Mouse (Mus musculus) liver, embryonic 13.5 days (tissue): ENCODE data around the gene Manea. TPM values are rescaled to one million over a fixed set of nuclear protein-coding genes. Genes with fewer than 3 reads are reported as not detected.
"Not testable (repeated sequence)": the region's sequence is repeated elsewhere in the genome, so short reads cannot be mapped to it uniquely, and the experiment has no call there.

Experiments
- ATAC-seq: fragments of 200-750 bp; cut with Nextera tagmentation; 2 replicates; pipeline ENCODE4 v1.8.0; 2017; ENCODE audit warnings: low read depth, mild to moderate bottlenecking, moderate number of reproducible peaks, moderate library complexity
- DNase-seq: peaks from one replicate; pipeline ENCODE4 v3.0.0; 2022
- H3K27ac ChIP-seq: fragments of 300-500 bp; sonication (generic); 2 replicates; pipeline ENCODE4 v1.5.1; 2015; ENCODE audit warnings: moderate library complexity, mild to moderate bottlenecking, inconsistent platforms
- H3K27me3 ChIP-seq: fragments of 300-500 bp; sonication (generic); 2 replicates; pipeline ENCODE4 v1.6.1; 2015; ENCODE audit warnings: mild to moderate bottlenecking, inconsistent platforms
- H3K36me3 ChIP-seq: fragments of 300-500 bp; sonication (generic); 2 replicates; pipeline ENCODE4 v1.6.1; 2015; ENCODE audit warnings: mild to moderate bottlenecking, inconsistent platforms
- H3K4me1 ChIP-seq: fragments of 300-500 bp; sonication (generic); replicated peaks from 2 replicates; pipeline ENCODE4 v1.6.1; 2015; ENCODE audit warnings: inconsistent platforms
- H3K4me2 ChIP-seq: fragments of 300-500 bp; sonication (generic); 2 replicates; pipeline ENCODE4 v1.6.1; 2015; ENCODE audit warnings: inconsistent platforms, mild to moderate bottlenecking, moderate library complexity
- H3K4me3 ChIP-seq: fragments of 300-500 bp; sonication (generic); replicated peaks from 2 replicates; pipeline ENCODE4 v1.5.1; 2015; ENCODE audit warnings: mild to moderate bottlenecking, inconsistent platforms
- H3K9ac ChIP-seq: fragments of 300-500 bp; sonication (generic); 2 replicates; pipeline ENCODE4 v1.6.1; 2015; ENCODE audit warnings: mild to moderate bottlenecking, inconsistent platforms
- H3K9me3 ChIP-seq: fragments of 300-500 bp; sonication (generic); replicated peaks from 2 replicates; pipeline ENCODE4 v1.6.1; 2016; ENCODE audit warnings: inconsistent platforms
- WGBS: fragments of 180-500 bp; shearing (Covaris S2); methylation state at CpG from one replicate; pipeline ENCODE4 v1.1.7; 2015; ENCODE audit not compliant: insufficient replicate concordance; 5-methylcytosine and 5-hydroxymethylcytosine counted together
- polyA plus RNA-seq: library from polyadenylated mRNA; unstranded; fragments of >200 nt; fragmentation: Nextera tagmentation; extraction: Ambion mirVana; gene quantifications from 2 replicates; pipeline ENCODE4 v1.2.1, GENCODE M21; 2015

The Manea gene
- polyA plus RNA-seq: 4.0 and 5.2 TPM in 2 replicates

DNA sequence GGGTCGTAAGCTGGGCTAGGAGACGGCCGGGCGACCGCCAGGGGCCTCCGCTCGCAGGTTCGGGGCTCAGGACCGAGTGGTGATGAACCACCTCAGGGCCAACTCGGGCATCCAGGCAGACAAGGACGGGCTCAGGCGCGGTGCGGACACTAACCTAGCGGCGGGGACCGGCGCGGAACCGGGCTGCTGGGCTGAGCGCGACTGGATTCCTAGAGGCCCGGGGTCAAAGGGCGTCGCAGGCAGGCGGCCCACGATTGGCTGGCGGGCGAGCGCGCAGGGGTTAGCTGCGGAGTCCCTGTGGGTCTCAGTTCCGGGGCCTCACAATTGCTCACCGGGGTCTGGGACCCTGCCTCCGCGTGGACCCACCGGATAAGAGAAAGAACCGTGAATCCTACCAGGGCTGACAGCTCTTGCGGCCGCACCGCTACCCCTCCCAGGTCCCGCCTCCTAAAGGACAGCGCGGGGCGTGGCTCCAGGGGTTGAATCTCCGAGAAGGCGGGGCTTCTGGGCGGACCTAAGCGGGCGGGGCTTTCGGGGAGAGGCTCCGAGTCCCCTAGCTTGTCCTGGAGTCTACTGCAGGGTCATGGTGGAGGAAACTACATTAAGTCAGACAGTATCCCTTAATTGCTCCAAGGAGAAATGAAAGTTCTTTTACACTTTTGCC, at the start of gene Manea:
TSS of gene Manea (minus strand) at position 449 of the 664 bp plus-strand sequence.
- ATAC-seq: peak; percentile 99
- Histone ChIP-seq H3K4me2 (peak within 1 kb of the TSS; percentile 68), H3K9me3 (no peaks in the 10 kb centered on the region), H3K4me1 (peaks cover 10% of the 10 kb centered on the region), H3K27ac (peak within 1 kb of the TSS; percentile 83), H3K36me3 (no peaks in the 10 kb centered on the region), H3K27me3 (no peaks in the 10 kb centered on the region), H3K4me3 (peak within 1 kb of the TSS; percentile 82), H3K9ac (peak within 1 kb of the TSS; percentile 87)
- peak; percentile 91 for DNase-seq
- under 1% methylated on average over 52 of the region's 52 CpGs for WGBS

DNA sequence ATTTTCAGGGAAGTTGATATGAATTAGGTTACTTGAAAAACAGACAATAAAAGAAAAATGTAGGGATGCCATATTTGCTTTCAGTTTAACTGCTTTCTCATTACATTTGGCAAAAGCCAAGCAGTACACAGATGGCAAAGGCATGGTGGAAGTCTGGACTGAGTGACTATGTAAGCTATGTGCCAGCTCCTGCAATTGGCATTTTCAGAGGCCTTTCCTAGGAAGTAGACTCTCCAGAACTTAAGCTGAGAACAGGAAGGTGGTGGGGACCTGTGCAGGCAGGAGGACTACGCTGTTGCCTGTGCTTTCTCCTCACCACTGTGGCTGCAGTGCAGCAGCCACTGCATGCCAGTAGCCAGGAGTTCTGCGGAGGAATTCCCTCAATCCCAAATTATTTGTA, 7.9 kb upstream of the Manea start:
- H3K9me3 ChIP-seq: no peaks in the 10 kb centered on the region
- H3K36me3 ChIP-seq: no peaks in the 10 kb centered on the region
- ATAC-seq: no peak
- no peaks in the 10 kb centered on the region for H3K27me3 ChIP-seq
- DNase-seq: no peak
- H3K4me1 ChIP-seq: no peaks in the 10 kb centered on the region
- 76% methylated on average over 2 of the region's 2 CpGs for WGBS
- H3K4me2 ChIP-seq: no peak overlapping the region
- H3K4me3 ChIP-seq: no peak overlapping the region
- H3K9ac ChIP-seq: no peak overlapping the region
- H3K27ac ChIP-seq: no peak overlapping the region

DNA sequence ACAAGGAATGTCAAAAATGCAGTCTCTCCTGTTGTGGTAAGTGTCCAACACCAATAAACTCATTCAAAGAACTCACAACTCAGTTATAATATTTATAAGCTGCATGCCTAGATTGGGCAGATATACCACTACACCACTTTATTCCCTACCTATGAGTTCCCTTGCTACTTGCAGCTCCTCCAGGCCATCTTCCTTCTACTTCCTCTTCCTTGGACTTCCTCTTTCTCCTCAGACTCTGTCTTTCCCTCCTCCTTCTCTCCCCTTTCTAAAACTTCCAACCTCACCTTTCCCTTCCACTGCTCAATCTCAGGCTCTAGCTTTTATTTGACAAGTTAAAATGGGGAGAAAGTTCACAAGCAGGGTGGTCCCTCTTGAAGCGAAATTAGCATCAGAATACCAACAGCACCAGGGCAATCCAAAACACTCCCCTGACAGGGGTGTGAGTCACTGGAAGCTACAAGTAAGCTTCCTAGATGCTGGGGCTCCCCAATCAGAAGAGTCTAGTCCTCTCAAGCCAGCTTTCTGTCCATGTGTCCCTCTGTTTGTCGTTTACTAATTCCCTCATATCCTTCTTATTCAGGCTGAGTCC, 7.0 kb upstream of the Manea start:
- H3K4me3 ChIP-seq: no peak overlapping the region
- no peaks in the 10 kb centered on the region for H3K27me3 ChIP-seq
- WGBS: 19% methylated on average over 2 of the region's 2 CpGs
- no peaks in the 10 kb centered on the region for H3K9me3 ChIP-seq
- H3K36me3 ChIP-seq: no peaks in the 10 kb centered on the region
- H3K4me2 ChIP-seq: no peak overlapping the region
- H3K9ac ChIP-seq: no peak overlapping the region
- ATAC-seq: no peak
- H3K27ac ChIP-seq: no peak overlapping the region
- no peaks in the 10 kb centered on the region for H3K4me1 ChIP-seq
- no peak for DNase-seq

DNA sequence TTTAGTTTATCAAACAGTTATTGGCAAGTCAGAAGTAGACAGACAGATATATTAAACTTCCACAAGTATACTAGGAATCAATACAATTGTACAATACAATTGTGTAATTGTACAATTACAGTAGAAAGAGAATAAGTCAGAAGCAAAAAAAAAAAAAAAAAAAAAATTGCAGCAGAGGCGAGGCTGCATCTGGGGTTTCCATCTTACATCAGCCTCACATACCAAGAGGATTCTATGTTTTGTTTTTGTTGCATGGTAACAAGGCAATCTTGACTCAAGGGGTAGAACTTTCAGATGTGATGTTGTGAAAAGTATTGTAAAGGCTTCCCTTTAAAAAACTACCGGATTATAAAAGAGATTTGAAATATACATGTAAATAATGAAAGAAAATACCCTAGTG, 548 bp upstream of the Manea start:
- H3K4me1 ChIP-seq: peaks cover 10% of the 10 kb centered on the region
- no peak overlapping the region for H3K9ac ChIP-seq
- no peak overlapping the region for H3K4me3 ChIP-seq
- no peak for ATAC-seq
- no peak for DNase-seq
- H3K27me3 ChIP-seq: no peaks in the 10 kb centered on the region
- H3K4me2 ChIP-seq: no peak overlapping the region
- no peak overlapping the region for H3K27ac ChIP-seq
- WGBS: 52% methylated on average over 2 of the region's 2 CpGs
- no peaks in the 10 kb centered on the region for H3K36me3 ChIP-seq
- H3K9me3 ChIP-seq: no peaks in the 10 kb centered on the region

DNA sequence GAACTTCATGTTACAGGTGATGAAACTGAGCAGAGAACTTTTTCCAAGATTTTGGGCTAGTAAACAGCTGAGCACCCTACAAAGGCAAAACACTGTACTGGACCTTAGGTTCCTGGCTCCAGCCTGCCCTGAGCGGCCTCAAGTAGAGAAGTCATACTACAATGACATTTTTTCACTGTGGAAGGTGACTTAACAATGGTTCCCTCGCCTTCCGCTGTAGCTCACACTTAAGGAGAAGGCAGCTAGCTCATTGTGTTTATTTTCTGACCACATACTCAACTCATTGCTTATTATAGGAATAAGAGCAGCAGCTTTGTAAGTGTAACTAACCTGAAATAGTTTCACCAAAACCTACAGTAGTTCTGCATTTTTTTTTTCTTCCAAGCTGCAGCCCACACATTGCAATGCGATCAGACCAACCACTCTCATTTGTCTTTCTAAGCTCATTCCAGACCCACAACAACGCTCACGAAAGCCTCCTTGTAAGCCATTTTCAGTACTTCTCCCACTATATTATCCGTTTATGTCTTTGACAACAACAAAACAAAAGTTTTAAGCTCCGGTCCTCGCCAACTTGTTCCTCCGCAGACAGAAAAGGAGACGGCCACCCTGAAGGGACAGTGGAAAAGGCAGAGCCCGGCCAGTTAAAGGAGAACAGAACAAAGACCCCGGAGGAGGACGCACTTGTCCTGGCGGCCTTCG, 799 bp downstream of the Manea start:
- Histone ChIP-seq H3K36me3 (no peaks in the 10 kb centered on the region), H3K27ac (peak overlapping the region; percentile 83), H3K9ac (peak overlapping the region; percentile 87), H3K9me3 (no peaks in the 10 kb centered on the region), H3K4me1 (peaks cover 10% of the 10 kb centered on the region), H3K27me3 (no peaks in the 10 kb centered on the region), H3K4me2 (peak overlapping the region; percentile 68), H3K4me3 (peak overlapping the region; percentile 82)
- WGBS: 2% methylated on average over 16 of the region's 16 CpGs
- peak; percentile 6 for DNase-seq
- no peak for ATAC-seq

DNA sequence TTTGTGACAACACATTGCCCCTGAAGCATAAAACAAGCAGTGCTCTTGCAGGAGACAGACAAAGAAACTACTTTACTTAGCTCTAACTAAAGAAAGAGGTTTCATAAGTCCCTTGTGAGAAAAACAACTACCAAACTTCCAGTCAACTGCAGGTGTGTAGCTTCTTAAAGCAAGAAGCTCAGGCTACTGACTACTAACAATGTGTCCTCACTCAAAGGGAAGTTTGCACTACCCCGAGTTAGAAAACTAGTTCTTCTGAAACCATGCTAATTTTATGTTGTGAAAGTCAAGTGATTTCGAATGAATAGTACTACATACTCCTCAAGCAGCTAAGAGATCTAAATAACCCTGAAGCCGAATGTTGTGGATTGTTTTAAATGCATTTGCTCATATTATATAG, 1.6 kb downstream of the Manea start:
- H3K9me3 ChIP-seq: no peaks in the 10 kb centered on the region
- no peak for DNase-seq
- no peak overlapping the region for H3K27ac ChIP-seq
- H3K4me1 ChIP-seq: peaks cover 10% of the 10 kb centered on the region
- ATAC-seq: no peak
- 54% methylated on average over 3 of the region's 3 CpGs for WGBS
- no peaks in the 10 kb centered on the region for H3K27me3 ChIP-seq
- peaks cover 4% of the 10 kb centered on the region; the same call in 1 of the 2 replicates for H3K36me3 ChIP-seq
- 0 out of 2 replicates have a peak overlapping the region, but pooled peaks have one; percentile 26 for H3K9ac ChIP-seq
- H3K4me2 ChIP-seq: peak overlapping the region; percentile 38
- 0 out of 2 replicates have a peak overlapping the region, but pooled peaks have one; percentile 16 for H3K4me3 ChIP-seq

DNA sequence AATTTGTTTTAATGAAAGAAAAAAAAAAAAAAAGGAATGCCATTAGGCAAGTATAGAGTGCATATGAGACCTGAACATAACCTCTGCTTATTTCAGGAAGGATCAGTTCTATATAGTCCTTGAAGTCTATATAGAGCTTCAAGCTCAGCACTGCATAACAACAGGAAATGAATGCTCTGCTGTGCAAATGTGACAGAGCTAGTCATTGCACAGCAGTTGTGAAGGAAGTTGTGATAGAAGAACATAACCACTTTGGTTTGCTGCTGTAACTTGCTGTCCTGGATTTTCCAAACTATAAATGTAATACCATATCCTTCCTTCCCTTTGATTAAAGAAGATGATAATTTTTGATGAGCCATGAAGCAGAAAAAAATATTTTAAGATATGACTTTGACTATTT, 4.3 kb downstream of the Manea start:
- no peak for ATAC-seq

DNA sequence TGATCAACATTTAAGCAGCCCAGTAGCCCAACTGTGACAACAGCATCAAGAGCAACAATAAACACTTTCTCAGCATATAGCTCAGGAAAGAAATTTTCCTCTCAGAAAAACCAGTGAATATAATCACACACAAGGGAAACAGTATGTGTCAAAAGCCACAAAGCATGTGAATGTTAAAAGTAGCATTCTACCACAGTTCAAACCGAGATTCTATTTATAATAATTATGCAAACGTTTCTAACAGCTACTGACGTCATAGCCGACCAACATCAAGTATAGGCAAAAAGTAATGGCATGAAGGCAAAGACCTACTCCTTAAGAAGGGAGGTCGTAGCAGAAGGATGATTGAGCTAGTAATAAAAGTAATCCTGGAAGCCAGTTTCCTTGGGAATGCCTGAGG, 8.1 kb downstream of the Manea start:
- no peak overlapping the region for H3K27ac ChIP-seq
- 73% methylated on average over 5 of the region's 5 CpGs for WGBS
- H3K9me3 ChIP-seq: no peaks in the 10 kb centered on the region
- DNase-seq (no peak), ATAC-seq (no peak)
- no peak overlapping the region for H3K4me2 ChIP-seq
- H3K4me3 ChIP-seq: no peak overlapping the region
- no peaks in the 10 kb centered on the region for H3K4me1 ChIP-seq
- H3K36me3 ChIP-seq: peaks cover 9% of the 10 kb centered on the region; the same call in 1 of the 2 replicates
- H3K9ac ChIP-seq: no peak overlapping the region
- no peaks in the 10 kb centered on the region for H3K27me3 ChIP-seq

More for the DNA sequence above, 4.3 kb downstream of the Manea start:
- H3K4me2 ChIP-seq: no peak overlapping the region
- peaks cover 9% of the 10 kb centered on the region; the same call in 1 of the 2 replicates for H3K36me3 ChIP-seq
- DNase-seq: no peak
- H3K9ac ChIP-seq: no peak overlapping the region
- H3K27ac ChIP-seq: no peak overlapping the region
- H3K9me3 ChIP-seq: no peaks in the 10 kb centered on the region
- H3K4me1 ChIP-seq: peaks cover 10% of the 10 kb centered on the region
- H3K4me3 ChIP-seq: no peak overlapping the region
- H3K27me3 ChIP-seq: no peaks in the 10 kb centered on the region

DNA sequence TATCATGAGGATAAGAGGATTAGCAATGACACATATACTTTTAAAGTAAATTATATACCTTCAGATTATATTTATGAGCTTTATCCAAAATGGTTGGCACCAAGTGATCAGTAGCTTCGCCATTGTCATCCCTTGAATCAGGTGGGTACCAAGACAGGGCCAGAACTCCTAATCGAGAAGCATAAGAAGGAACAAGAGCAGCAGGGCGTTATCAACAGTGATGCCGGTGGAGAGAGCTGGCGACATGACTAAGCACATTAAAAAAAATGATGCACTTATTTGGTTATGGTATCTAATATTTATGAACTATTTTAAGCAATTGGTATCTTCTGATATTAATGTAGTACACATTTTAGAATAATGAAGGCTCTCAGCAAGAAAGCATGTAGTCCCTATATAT, 10.1 kb downstream of the Manea start:
- H3K4me3 ChIP-seq: no peak overlapping the region
- no peaks in the 10 kb centered on the region for H3K9me3 ChIP-seq
- H3K27me3 ChIP-seq: no peaks in the 10 kb centered on the region
- DNase-seq: no peak
- H3K4me1 ChIP-seq: no peaks in the 10 kb centered on the region
- H3K27ac ChIP-seq: no peak overlapping the region
- ATAC-seq: no peak
- peaks cover 9% of the 10 kb centered on the region; the same call in 1 of the 2 replicates for H3K36me3 ChIP-seq
- WGBS: 80% methylated on average over 5 of the region's 5 CpGs
- no peak overlapping the region for H3K9ac ChIP-seq
- H3K4me2 ChIP-seq: no peak overlapping the region

DNA sequence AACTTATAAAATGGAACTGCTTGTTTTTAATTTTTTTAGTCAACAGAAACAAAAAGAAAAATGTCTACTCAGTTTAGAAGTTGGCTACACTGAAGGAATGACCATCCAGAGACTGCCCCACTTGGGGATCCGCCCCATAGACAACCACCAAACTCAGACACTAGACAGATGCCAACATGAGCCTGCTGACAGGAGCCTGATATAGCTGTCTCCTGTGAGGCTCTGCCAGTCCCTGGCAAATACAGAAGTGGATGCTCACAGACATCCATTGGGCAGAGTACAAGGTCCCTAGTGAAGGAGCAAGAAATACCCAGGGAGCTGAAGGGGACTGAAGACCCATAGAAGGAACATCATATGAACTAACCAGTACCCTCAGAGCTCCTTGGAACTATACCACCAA, 42.0 kb downstream of the Manea start:
- ATAC-seq, H3K9ac ChIP-seq: not testable (repeated sequence)
- WGBS: 60% methylated on average over 1 of the region's 1 CpGs

DNA sequence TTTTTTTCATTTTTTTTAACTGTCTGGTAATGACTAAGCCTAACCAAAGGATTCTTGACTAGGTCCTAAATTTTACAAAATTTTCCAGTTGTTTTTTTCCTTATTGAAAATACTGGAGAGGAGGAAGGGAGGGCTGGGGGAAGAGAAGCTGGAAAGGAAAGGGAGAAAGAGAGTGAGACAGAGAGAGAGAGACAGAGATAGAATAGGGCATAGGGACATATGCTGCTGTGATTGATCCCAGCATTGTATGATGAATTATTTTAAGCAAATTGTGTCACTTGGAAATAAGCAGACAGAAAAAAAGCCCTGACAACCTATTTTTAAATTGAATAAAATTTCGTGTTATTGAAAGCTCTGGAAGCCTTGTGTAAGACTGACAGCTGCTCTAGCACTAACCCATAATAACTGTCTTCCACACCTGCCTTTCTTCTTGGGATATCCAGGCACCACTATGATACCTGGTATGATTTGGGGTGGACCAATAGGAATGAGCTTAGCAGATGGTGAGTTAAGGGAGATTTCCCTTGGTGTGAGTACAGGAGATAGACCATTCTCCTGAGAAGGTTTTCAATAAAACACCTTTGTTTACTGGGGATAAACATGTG, 69.5 kb downstream of the Manea start:
- 14% methylated on average over 1 of the region's 1 CpGs for WGBS
- Histone ChIP-seq H3K27me3 (no peaks in the 10 kb centered on the region), H3K4me1 (no peaks in the 10 kb centered on the region), H3K9ac (no peak overlapping the region), H3K4me2 (no peak overlapping the region), H3K27ac (no peak overlapping the region), H3K4me3 (no peak overlapping the region), H3K9me3 (no peaks in the 10 kb centered on the region), H3K36me3 (no peaks in the 10 kb centered on the region)
- no peak for DNase-seq
- no peak for ATAC-seq

More for the DNA sequence above, 42.0 kb downstream of the Manea start:
- H3K36me3 ChIP-seq, H3K9me3 ChIP-seq, H3K27ac ChIP-seq, H3K4me1 ChIP-seq, H3K4me2 ChIP-seq, H3K27me3 ChIP-seq, H3K4me3 ChIP-seq, DNase-seq: not testable (repeated sequence)
